Mouse (Mus musculus) bone marrow macrophage, adult 2 months (primary cell): ENCODE data around the gene Akap2.

Experiments
- CTCF ChIP-seq: IDR thresholded peaks from 2 replicates; pipeline ENCODE4 v1.5.1; 2012; ENCODE audit warnings: low read depth, mild to moderate bottlenecking, low read length, moderate library complexity
- POLR2A ChIP-seq: IDR thresholded peaks from 2 replicates; pipeline ENCODE4 v1.6.1; 2012; ENCODE audit warnings: mild to moderate bottlenecking, low read depth, low read length, borderline replicate concordance

GRCm38 (mm10) chr4:57845541-57846210 lies 128.2 kb downstream of the Akap2 start:
- TF ChIP-seq CTCF (no peak), POLR2A (no peak)
